Comparison of ENCODE assay signal across 25 mouse cellular contexts in the genomic region with DNA sequence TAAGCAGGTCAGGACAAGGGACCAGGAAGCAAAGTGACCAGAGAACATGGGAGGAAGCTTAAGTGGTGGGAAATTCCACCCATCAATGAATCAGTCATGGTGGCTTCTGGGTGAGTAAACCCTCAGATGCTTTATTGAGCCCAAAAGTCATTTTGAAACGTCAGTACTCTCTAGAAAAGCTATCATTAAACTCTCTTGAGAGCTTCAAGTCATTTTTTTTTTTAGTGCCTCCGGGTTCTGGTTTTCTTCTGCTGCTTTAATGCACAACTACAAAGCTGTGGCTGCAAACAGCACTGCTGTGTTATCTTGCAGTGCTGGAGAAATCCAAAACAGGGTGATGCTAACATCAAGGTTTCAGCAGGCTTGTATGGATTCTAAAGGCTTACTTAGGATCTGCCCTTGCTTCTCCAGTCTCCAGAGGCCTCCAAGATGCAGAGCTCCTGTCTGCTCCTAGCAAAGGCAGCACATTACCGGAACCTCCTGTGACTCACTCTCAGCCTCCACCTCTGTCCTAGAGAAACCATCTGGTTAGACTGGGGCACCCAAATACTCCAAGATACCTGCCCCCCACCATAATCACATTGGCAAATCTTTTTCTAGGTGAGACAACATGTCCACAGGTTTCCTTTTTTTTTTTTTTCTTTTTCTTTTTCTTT.
A peak's percentile ranks its signal among the peaks of the same experiment; 100 is the strongest.
DNase-seq lines count a peak whose midpoint lies in the region; ATAC-seq and TF ChIP-seq lines count a peak whose summit lies in the region.
"Had no signal": no experiment of that assay in that cellular context is flagged by ENCODE, and none has a peak within 500 bp of the region (broad histone marks: within the 10 kb centered on the region; RNA-seq: fewer than 3 reads in every experiment).

No protein-coding gene starts in this region.

- no peak for ATAC-seq in cerebellum, adult (ENCODE audit: insufficient number of reproducible peaks, low FRiP score, low TSS enrichment)
- no peak for ATAC-seq in kidney, embryonic 15.5 days (replicated peaks; ENCODE audit: low FRiP score)
- ATAC-seq: CD4-positive, CD25-positive, alpha-beta regulatory T cell, adult 4 months; forebrain, embryonic 13.5 days; forebrain, embryonic 15.5 days; forebrain, postnatal 0 days had no signal

- WGBS in heart, embryonic 10.5 days = 67% methylated on average over 3 of the region's 3 CpGs
- WGBS in kidney, embryonic 15.5 days = 61% methylated on average over 3 of the region's 3 CpGs

- no peak for TF ChIP-seq CTCF in CH12.LX (conservative IDR thresholded peaks at IDR 0.05 in 1 of 2, IDR thresholded peaks at IDR 0.05 in 1 of 2; ENCODE audit: low read depth in 2 of 2, low read length in 2 of 2)
- no peak for TF ChIP-seq CTCF in embryonic fibroblast, embryonic 13.5 days (IDR thresholded peaks at IDR 0.05; ENCODE audit: borderline replicate concordance, insufficient read depth, low read length)

- H3K79me2 ChIP-seq in CH12.LX (replicated peaks; ENCODE audit: control insufficient read depth, extremely low read depth, insufficient read depth, poor library complexity, severe bottlenecking) = no peaks in the 10 kb centered on the region

- no peak overlapping the region for H3K27ac ChIP-seq in heart, embryonic 10.5 days
- H3K27ac ChIP-seq in CH12.LX (ENCODE audit: insufficient read depth, low read depth) = peak overlapping the region; percentile 5; the same call in 1 of the 2 replicates
- H3K27ac ChIP-seq in embryonic fibroblast, embryonic 13.5 days (ENCODE audit: insufficient read depth, low read length) = peak overlapping the region; percentile 64; the same call in 1 of the 2 replicates
- H3K27ac ChIP-seq in kidney, embryonic 15.5 days = no peak overlapping the region
- H3K27ac ChIP-seq: embryonic facial prominence, embryonic 13.5 days; embryonic facial prominence, embryonic 15.5 days; forebrain, embryonic 13.5 days; forebrain, embryonic 15.5 days had no signal

- no peaks in the 10 kb centered on the region for H3K36me3 ChIP-seq in heart, embryonic 10.5 days
- H3K36me3 ChIP-seq in CH12.LX (replicated peaks in 1 of 2; ENCODE audit: control insufficient read depth in 1 of 2, insufficient read depth in 1 of 2, low read length in 1 of 2) = no peaks in the 10 kb centered on the region
- no peaks in the 10 kb centered on the region for H3K36me3 ChIP-seq in kidney, embryonic 15.5 days
- H3K36me3 ChIP-seq: embryonic facial prominence, embryonic 13.5 days; embryonic facial prominence, embryonic 15.5 days; forebrain, embryonic 15.5 days had no signal

- H3K4me3 ChIP-seq in heart, embryonic 10.5 days = no peak overlapping the region
- H3K4me3 ChIP-seq in CH12.LX (replicated peaks in 1 of 3; ENCODE audit: low read depth in 2 of 3, low read length in 2 of 3, poor library complexity in 1 of 3) = no peak overlapping the region
- H3K4me3 ChIP-seq in embryonic fibroblast, embryonic 13.5 days (ENCODE audit: insufficient read depth, low read length) = no peak overlapping the region
- no peak overlapping the region for H3K4me3 ChIP-seq in kidney, embryonic 15.5 days (replicated peaks)
- H3K4me3 ChIP-seq: embryonic facial prominence, embryonic 13.5 days; embryonic facial prominence, embryonic 15.5 days; forebrain, embryonic 13.5 days; forebrain, embryonic 15.5 days had no signal

- peaks cover 9% of the 10 kb centered on the region for H3K4me1 ChIP-seq in heart, embryonic 10.5 days
- H3K4me1 ChIP-seq in CH12.LX (ENCODE audit: control insufficient read depth in 1 of 2, insufficient read depth in 2 of 2) = peaks cover 28 to 32% of the 10 kb centered on the region in 2 experiments
- H3K4me1 ChIP-seq in embryonic fibroblast, embryonic 13.5 days (ENCODE audit: control insufficient read depth, insufficient read depth, low read length) = peaks cover 13% of the 10 kb centered on the region
- peaks cover 2% of the 10 kb centered on the region; the same call in 1 of the 2 replicates for H3K4me1 ChIP-seq in kidney, embryonic 15.5 days
- H3K4me1 ChIP-seq: embryonic facial prominence, embryonic 13.5 days; embryonic facial prominence, embryonic 15.5 days; forebrain, embryonic 13.5 days; forebrain, embryonic 15.5 days had no signal

- DNase-seq in heart, embryonic 10.5 days (ENCODE audit: low spot score) = peak; percentile 45
- no peak for DNase-seq in heart, postnatal 25 days (ENCODE audit: low spot score)
- DNase-seq in CH12.LX (ENCODE audit: extremely low read depth) = peak; percentile 55
- peak; percentile 59 for DNase-seq in NIH3T3 (ENCODE audit: low read depth)
- DNase-seq in lung, postnatal 14 days = no peak
- DNase-seq: adrenal gland, adult 2 months; adrenal gland, postnatal 10 days; adrenal gland, postnatal 25 days; B cell, adult 2 months; cerebellum, adult 11 months; cerebellum, adult 18-20 months; cerebellum, adult 8-10 months; cerebellum, adult 9-11 months; cerebellum, postnatal 14 days; cerebellum, postnatal 36 days; embryo, embryonic 11 days; forebrain, postnatal 0 days had no signal

- TF ChIP-seq EP300 in CH12.LX (IDR thresholded peaks at IDR 0.05; ENCODE audit: low read length) = peak; percentile 89

- intact Hi-C loops in heart, postnatal 25 days (cut with DNase I) = no loop called here

- H3K9me3 ChIP-seq in heart, embryonic 10.5 days = no peaks in the 10 kb centered on the region
- no peaks in the 10 kb centered on the region for H3K9me3 ChIP-seq in CH12.LX (replicated peaks; ENCODE audit: low read length)
- H3K9me3 ChIP-seq in kidney, embryonic 15.5 days (replicated peaks) = no peaks in the 10 kb centered on the region
- H3K9me3 ChIP-seq: embryonic facial prominence, embryonic 13.5 days; embryonic facial prominence, embryonic 15.5 days; forebrain, embryonic 13.5 days; forebrain, embryonic 15.5 days had no signal

- no peaks in the 10 kb centered on the region for H3K27me3 ChIP-seq in heart, embryonic 10.5 days (ENCODE audit: insufficient read depth, poor library complexity, severe bottlenecking)
- no peaks in the 10 kb centered on the region for H3K27me3 ChIP-seq in CH12.LX (replicated peaks)
- H3K27me3 ChIP-seq in kidney, embryonic 15.5 days = no peaks in the 10 kb centered on the region
- H3K27me3 ChIP-seq: embryonic facial prominence, embryonic 13.5 days; embryonic facial prominence, embryonic 15.5 days; forebrain, embryonic 13.5 days; forebrain, embryonic 15.5 days had no signal

- dilution Hi-C loops in CH12.LX (cut with MboI; ENCODE audit: extremely low pct_ligation_motif_present, extremely low pct_unique_long_range_greater_than_20kb, low sequenced_read_pairs) = no loop called here

- TF ChIP-seq POLR2A in CH12.LX (IDR thresholded peaks at IDR 0.05; ENCODE audit: low read depth, low read length) = no peak
- TF ChIP-seq POLR2A in embryonic fibroblast, embryonic 13.5 days (IDR thresholded peaks at IDR 0.05; ENCODE audit: low read depth, low read length) = no peak

- in situ Hi-C loops in CH12.LX (cut with MboI; ENCODE audit: low pct_ligation_motif_present, low pct_unique_long_range_greater_than_20kb, low sequenced_read_pairs) = no loop called here

- TF ChIP-seq RAD21 in CH12.LX (IDR thresholded peaks at IDR 0.05; ENCODE audit: low read depth, low read length) = peak; percentile 2

- peak overlapping the region; percentile 69 for H3K4me2 ChIP-seq in CH12.LX (ENCODE audit: insufficient read depth, low read depth, poor library complexity, severe bottlenecking)
- no peak overlapping the region for H3K4me2 ChIP-seq in kidney, embryonic 15.5 days
- H3K4me2 ChIP-seq: embryonic facial prominence, embryonic 13.5 days; embryonic facial prominence, embryonic 15.5 days; forebrain, embryonic 13.5 days; forebrain, embryonic 15.5 days had no signal

- H3K9ac ChIP-seq in CH12.LX (ENCODE audit: insufficient read depth, low read depth) = no peak overlapping the region
- H3K9ac ChIP-seq in kidney, embryonic 15.5 days = no peak overlapping the region
- H3K9ac ChIP-seq: embryonic facial prominence, embryonic 13.5 days; embryonic facial prominence, embryonic 15.5 days; forebrain, embryonic 13.5 days; forebrain, embryonic 15.5 days; forebrain, postnatal 0 days had no signal

TF ChIP-seq in CH12.LX, 34 proteins besides CTCF, POLR2A, EP300 and RAD21 (continues in another document):
- TF ChIP-seq NRF1 (IDR thresholded peaks at IDR 0.05; ENCODE audit: low read depth, low read length) (no peak), USF1 (IDR thresholded peaks at IDR 0.05; ENCODE audit: low read depth, low read length) (no peak), SIN3A (IDR thresholded peaks at IDR 0.05; ENCODE audit: low read length) (peak; percentile 66), TCF12 (IDR thresholded peaks at IDR 0.05; ENCODE audit: low read depth, low read length) (peak; percentile 50), MAZ (IDR thresholded peaks at IDR 0.05; ENCODE audit: low read depth, low read length) (0 out of 2 replicates have a peak, but pooled peaks have one; percentile 67), POLR2AphosphoS2 (IDR thresholded peaks at IDR 0.05; ENCODE audit: low read depth, low read length) (no peak), RCOR1 (conservative IDR thresholded peaks at IDR 0.05; ENCODE audit: low read depth, low read length) (peak; percentile 84), MAX (IDR thresholded peaks at IDR 0.05; ENCODE audit: low read length) (peak; percentile 37; the same call in 1 of the 2 replicates), ELF1 (IDR thresholded peaks at IDR 0.05; ENCODE audit: low read depth, low read length) (peak; percentile 44; the same call in 1 of the 2 replicates), MEF2A (IDR thresholded peaks at IDR 0.05; ENCODE audit: borderline replicate concordance, low read depth, low read length) (peak; percentile 88), IRF4 (IDR thresholded peaks at IDR 0.05; ENCODE audit: low read depth, low read length) (peak; percentile 85), MAFK (IDR thresholded peaks at IDR 0.05; ENCODE audit: insufficient replicate concordance, low read length) (0 out of 2 replicates have a peak, but pooled peaks have one; percentile 56), JUND (conservative IDR thresholded peaks at IDR 0.05; ENCODE audit: low read depth, low read length) (peak; percentile 76), HCFC1 (IDR thresholded peaks at IDR 0.05; ENCODE audit: low read depth, low read length) (peak; percentile 49; the same call in 1 of the 2 replicates), CHD2 (IDR thresholded peaks at IDR 0.05; ENCODE audit: low read length) (peak; percentile 71), ETS1 (conservative IDR thresholded peaks at IDR 0.05; ENCODE audit: low read depth, low read length) (peak; percentile 77), ZC3H11A (IDR thresholded peaks at IDR 0.05; ENCODE audit: low read depth, low read length) (no peak), UBTF (IDR thresholded peaks at IDR 0.05; ENCODE audit: low read depth, low read length) (no peak), BHLHE40 (IDR thresholded peaks at IDR 0.05; ENCODE audit: low read depth, low read length) (peak; percentile 68), ZNF384 (IDR thresholded peaks at IDR 0.05; ENCODE audit: low read depth, low read length) (peak; percentile 92), MXI1 (IDR thresholded peaks at IDR 0.05; ENCODE audit: low read depth, low read length) (peak; percentile 49; the same call in 1 of the 2 replicates), KAT2A (IDR thresholded peaks at IDR 0.05; ENCODE audit: insufficient replicate concordance, low read length) (0 out of 2 replicates have a peak, but pooled peaks have one; percentile 49)

Comparison
In these comparisons a context has a peak if more than half of its experiments do, and no peak if none do; other contexts are left out.
1. DNase-seq: peak in heart, embryonic 10.5 days (single experiment), CH12.LX (single experiment) and NIH3T3 (single experiment); none in heart, postnatal 25 days (single experiment) and lung, postnatal 14 days (single experiment).
2. H3K27ac ChIP-seq: peak in CH12.LX (single experiment) and embryonic fibroblast, embryonic 13.5 days (single experiment); none in heart, embryonic 10.5 days (single experiment) and kidney, embryonic 15.5 days (single experiment).